In genomic region chr3:89279153-89279890, GRCm38 (mm10) we compare ENCODE assay signal across 8 mouse cellular contexts. TPM values are rescaled to one million over a fixed set of nuclear protein-coding genes. Genes with fewer than 3 reads are reported as not detected.
DNase-seq lines count a peak whose midpoint lies in the region; ATAC-seq and TF ChIP-seq lines count a peak whose summit lies in the region.

No protein-coding gene starts in this region.

- H3K36me3 ChIP-seq in embryonic facial prominence, embryonic 15.5 days = peaks cover 19% of the 10 kb centered on the region
- peaks cover 18% of the 10 kb centered on the region for H3K36me3 ChIP-seq in heart, embryonic 13.5 days
- H3K36me3 ChIP-seq in liver, embryonic 16.5 days (ENCODE audit: control insufficient read depth, insufficient read depth) = no peaks in the 10 kb centered on the region

- no peaks in the 10 kb centered on the region for H3K9me3 ChIP-seq in embryonic facial prominence, embryonic 15.5 days (replicated peaks)
- H3K9me3 ChIP-seq in heart, embryonic 13.5 days = no peaks in the 10 kb centered on the region
- H3K9me3 ChIP-seq in liver, embryonic 16.5 days (replicated peaks; ENCODE audit: control insufficient read depth, low read length) = no peaks in the 10 kb centered on the region

- WGBS in bone marrow, adult 2 months = 7% methylated on average over 35 of the region's 35 CpGs
- WGBS in embryonic facial prominence, embryonic 15.5 days = 3% methylated on average over 35 of the region's 35 CpGs
- WGBS in heart, embryonic 13.5 days = 1% methylated on average over 35 of the region's 35 CpGs
- WGBS in liver, embryonic 16.5 days (ENCODE audit: insufficient replicate concordance) = 4% methylated on average over 35 of the region's 35 CpGs

- H3K9ac ChIP-seq in embryonic facial prominence, embryonic 15.5 days = peak overlapping the region; percentile 57
- peak overlapping the region; percentile 86 for H3K9ac ChIP-seq in heart, embryonic 13.5 days
- peak overlapping the region; percentile 47 for H3K9ac ChIP-seq in liver, embryonic 16.5 days (ENCODE audit: low read depth, low read length)

- peaks cover 1% of the 10 kb centered on the region for H3K4me1 ChIP-seq in bone marrow, adult 2 months (ENCODE audit: control insufficient read depth, insufficient read depth, low read length)
- H3K4me1 ChIP-seq in embryonic facial prominence, embryonic 15.5 days = peaks cover 61% of the 10 kb centered on the region
- H3K4me1 ChIP-seq in heart, embryonic 13.5 days = peaks cover 49% of the 10 kb centered on the region
- peaks cover 2% of the 10 kb centered on the region for H3K4me1 ChIP-seq in liver, embryonic 16.5 days (ENCODE audit: control insufficient read depth, low read depth, low read length)

- H3K27me3 ChIP-seq in embryonic facial prominence, embryonic 15.5 days = no peaks in the 10 kb centered on the region
- H3K27me3 ChIP-seq in heart, embryonic 13.5 days (replicated peaks) = peaks cover 12% of the 10 kb centered on the region; the same call in 1 of the 2 replicates
- H3K27me3 ChIP-seq in liver, embryonic 16.5 days (ENCODE audit: control insufficient read depth, insufficient read depth, low read depth, low read length) = peaks cover 45% of the 10 kb centered on the region

- TF ChIP-seq POLR2A in bone marrow, adult 2 months (IDR thresholded peaks at IDR 0.05; ENCODE audit: borderline replicate concordance, control insufficient read depth, low read depth, low read length) = peak; percentile 37; the same call in 1 of the 2 replicates

- H3K4me3 ChIP-seq in bone marrow, adult 2 months (replicated peaks; ENCODE audit: control insufficient read depth, low read depth, low read length) = peak overlapping the region; percentile 39
- peak overlapping the region; percentile 64 for H3K4me3 ChIP-seq in embryonic facial prominence, embryonic 15.5 days (replicated peaks)
- peak overlapping the region; percentile 66 for H3K4me3 ChIP-seq in heart, embryonic 13.5 days
- peak overlapping the region; percentile 50 for H3K4me3 ChIP-seq in liver, embryonic 16.5 days (ENCODE audit: low read depth, low read length)

- DNase-seq in CD4-positive, CD25-positive, alpha-beta regulatory T cell, adult 2 months (ENCODE audit: low read depth, low spot score) = peak; percentile 68
- DNase-seq in kidney, postnatal 10 days = peak; percentile 95
- DNase-seq in neural tube, embryonic 10.5 days (ENCODE audit: extremely low spot score, low spot score) = peak; percentile 80
- DNase-seq in testis, postnatal 10 days (ENCODE audit: low spot score) = peak; percentile 85

- no peak for TF ChIP-seq CTCF in bone marrow, adult 2 months (IDR thresholded peaks at IDR 0.05; ENCODE audit: control insufficient read depth, insufficient read depth, low read length)

- H3K4me2 ChIP-seq in embryonic facial prominence, embryonic 15.5 days (replicated peaks) = peak overlapping the region; percentile 95
- H3K4me2 ChIP-seq in heart, embryonic 13.5 days = peak overlapping the region; percentile 94
- H3K4me2 ChIP-seq in liver, embryonic 16.5 days (ENCODE audit: low read depth, low read length) = peak overlapping the region; percentile 61

- no peak overlapping the region for H3K27ac ChIP-seq in bone marrow, adult 2 months (ENCODE audit: control insufficient read depth, insufficient read depth, low read depth, low read length, poor library complexity)
- H3K27ac ChIP-seq in embryonic facial prominence, embryonic 15.5 days (replicated peaks) = peak overlapping the region; percentile 91
- H3K27ac ChIP-seq in heart, embryonic 13.5 days (replicated peaks) = peak overlapping the region; percentile 89
- peak overlapping the region; percentile 73 for H3K27ac ChIP-seq in liver, embryonic 16.5 days (ENCODE audit: low read length)

- peak; percentile 88 for ATAC-seq in embryonic facial prominence, embryonic 15.5 days (ENCODE audit: insufficient number of reproducible peaks, low FRiP score, low TSS enrichment, low read depth)
- ATAC-seq in heart, embryonic 13.5 days (ENCODE audit: extremely low read depth, insufficient number of reproducible peaks, low FRiP score, low TSS enrichment) = peak; percentile 70
- ATAC-seq in liver, embryonic 16.5 days (ENCODE audit: low read depth) = peak; percentile 63

RNA-seq across cellular contexts. Expression of gene Efna1, which starts 1.6 kb away (rescaled TPM):
- polyA plus RNA-seq in bone marrow, adult 2 months (2011; ENCODE audit: insufficient read depth, insufficient read length, low replicate concordance, missing spikeins) = 0.99 and 2.0 TPM in 2 replicates
- 55.8 and 57.4 TPM in 2 replicates for polyA plus RNA-seq in embryonic facial prominence, embryonic 15.5 days (2015; fragmentation: Nextera tagmentation; extraction: Ambion mirVana)
- polyA plus RNA-seq in heart, embryonic 13.5 days (2015; fragmentation: Nextera tagmentation; extraction: Ambion mirVana) = 33.3 and 38.4 TPM in 2 replicates
- polyA plus RNA-seq in liver, embryonic 16.5 days (2015; fragmentation: Nextera tagmentation; extraction: Ambion mirVana) = 8.1 and 12.7 TPM in 2 replicates

RNA-seq across cellular contexts. Expression of gene Slc50a1, which starts 9.0 kb away (rescaled TPM):
- 64.0 and 83.0 TPM in 2 replicates for polyA plus RNA-seq in bone marrow, adult 2 months (2011; ENCODE audit: insufficient read depth, insufficient read length, low replicate concordance, missing spikeins)
- 71.8 and 72.2 TPM in 2 replicates for polyA plus RNA-seq in embryonic facial prominence, embryonic 15.5 days (2015; fragmentation: Nextera tagmentation; extraction: Ambion mirVana)
- 40.6 and 40.7 TPM in 2 replicates for polyA plus RNA-seq in heart, embryonic 13.5 days (2015; fragmentation: Nextera tagmentation; extraction: Ambion mirVana)
- 18.9 and 22.2 TPM in 2 replicates for polyA plus RNA-seq in liver, embryonic 16.5 days (2015; fragmentation: Nextera tagmentation; extraction: Ambion mirVana)

RNA-seq across cellular contexts. Expression of gene Dpm3, which starts 20.2 kb away (rescaled TPM):
- 30.7 and 39.3 TPM in 2 replicates for polyA plus RNA-seq in bone marrow, adult 2 months (2011; ENCODE audit: insufficient read depth, insufficient read length, low replicate concordance, missing spikeins)
- 150 and 173 TPM in 2 replicates for polyA plus RNA-seq in embryonic facial prominence, embryonic 15.5 days (2015; fragmentation: Nextera tagmentation; extraction: Ambion mirVana)
- polyA plus RNA-seq in heart, embryonic 13.5 days (2015; fragmentation: Nextera tagmentation; extraction: Ambion mirVana) = 77.5 and 85.1 TPM in 2 replicates
- 51.9 and 59.4 TPM in 2 replicates for polyA plus RNA-seq in liver, embryonic 16.5 days (2015; fragmentation: Nextera tagmentation; extraction: Ambion mirVana)

RNA-seq across cellular contexts. Expression of gene Trim46, which starts 33.2 kb away (rescaled TPM):
- 0.59 and 1.6 TPM in 2 replicates for polyA plus RNA-seq in bone marrow, adult 2 months (2011; ENCODE audit: insufficient read depth, insufficient read length, low replicate concordance, missing spikeins)
- 5.0 and 5.9 TPM in 2 replicates for polyA plus RNA-seq in embryonic facial prominence, embryonic 15.5 days (2015; fragmentation: Nextera tagmentation; extraction: Ambion mirVana)
- 0.70 and 0.76 TPM in 2 replicates for polyA plus RNA-seq in heart, embryonic 13.5 days (2015; fragmentation: Nextera tagmentation; extraction: Ambion mirVana)
- 0.14 and 0.28 TPM in 2 replicates for polyA plus RNA-seq in liver, embryonic 16.5 days (2015; fragmentation: Nextera tagmentation; extraction: Ambion mirVana)

RNA-seq across cellular contexts. Expression of gene Krtcap2, which starts 33.6 kb away (rescaled TPM):
- polyA plus RNA-seq in bone marrow, adult 2 months (2011; ENCODE audit: insufficient read depth, insufficient read length, low replicate concordance, missing spikeins) = 47.8 and 69.5 TPM in 2 replicates
- 294 and 310 TPM in 2 replicates for polyA plus RNA-seq in embryonic facial prominence, embryonic 15.5 days (2015; fragmentation: Nextera tagmentation; extraction: Ambion mirVana)
- polyA plus RNA-seq in heart, embryonic 13.5 days (2015; fragmentation: Nextera tagmentation; extraction: Ambion mirVana) = 216 and 229 TPM in 2 replicates
- 129 and 131 TPM in 2 replicates for polyA plus RNA-seq in liver, embryonic 16.5 days (2015; fragmentation: Nextera tagmentation; extraction: Ambion mirVana)
